Mouse (Mus musculus) megakaryocyte, embryonic 14.5 days (primary cell): Measurements from ENCODE around the gene Focad.

Experiments
- FLI1 ChIP-seq: IDR thresholded peaks from 2 replicates; pipeline ENCODE4 v1.6.1; 2012; ENCODE audit warnings: low read length, inconsistent platforms, mixed read lengths
- GATA1 ChIP-seq: IDR thresholded peaks from 3 replicates; pipeline ENCODE4 v1.6.1; 2012; ENCODE audit warnings: mixed read lengths, low read length, inconsistent platforms, borderline replicate concordance

DNA sequence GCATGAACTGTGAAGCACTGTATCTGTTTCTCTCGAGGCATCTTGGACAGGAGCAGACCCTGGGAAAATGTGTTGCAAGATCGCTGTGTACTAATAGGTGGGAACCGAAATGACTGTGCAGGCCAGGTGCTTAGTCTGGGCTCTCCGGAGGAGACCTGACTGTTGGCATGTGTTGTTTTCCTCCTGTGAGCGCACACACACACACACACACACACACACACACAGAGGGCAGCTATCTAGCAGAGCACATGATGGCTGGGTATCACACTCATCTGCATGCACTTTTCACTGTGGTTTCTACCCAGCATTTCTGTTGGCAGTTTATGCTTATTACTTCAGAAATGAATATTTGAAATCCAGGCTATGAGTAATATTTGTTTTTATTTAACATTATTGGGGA lies 231.0 kb downstream of the Focad start:
- TF ChIP-seq GATA1 (no peak), FLI1 (no peak)
